Mouse (Mus musculus): ENCODE measurements around the gene Ism2. TPM values are rescaled to one million over a fixed set of nuclear protein-coding genes. Genes with fewer than 3 reads are reported as not detected.
"Not testable (repeated sequence)": the region's sequence is repeated elsewhere in the genome, so short reads cannot be mapped to it uniquely, and the experiment has no call there.

Ism2 gene
- polyA plus RNA-seq, 1 experiment from 2014 or later, result 0.53 TPM

GRCm38 (mm10) chr12:87331053-87331456 lies 31.6 kb upstream of the Ism2 start:
- no peak for DNase-seq (ENCODE audit: low spot score, missing footprints)
- no peak for ATAC-seq (ENCODE audit: low FRiP score)
- H3K27me3 ChIP-seq (ENCODE audit: control insufficient read depth, insufficient read depth, low read length), result peaks cover 29% of the 10 kb centered on the region
- no peak overlapping the region for H3K4me2 ChIP-seq
- no peaks in the 10 kb centered on the region for H3K36me3 ChIP-seq (ENCODE audit: control insufficient read depth, insufficient read depth, low read length)
- WGBS, result 43% methylated on average over 6 of the region's 6 CpGs
- no peak overlapping the region for H3K4me3 ChIP-seq (ENCODE audit: low read depth, low read length)
- peaks cover 6% of the 10 kb centered on the region for H3K4me1 ChIP-seq (ENCODE audit: control insufficient read depth, insufficient read depth, low read length)
- H3K9me3 ChIP-seq (ENCODE audit: control insufficient read depth, low read length), result no peaks in the 10 kb centered on the region
- no peak overlapping the region for H3K9ac ChIP-seq (ENCODE audit: low read length)
- no peak overlapping the region for H3K27ac ChIP-seq (ENCODE audit: low read depth, low read length)

- Histone ChIP-seq H3K4me3 (ENCODE audit: low read depth, low read length) (no peak overlapping the region), H3K27me3 (ENCODE audit: control insufficient read depth, insufficient read depth, low read length) (peaks cover 30% of the 10 kb centered on the region), H3K36me3 (ENCODE audit: control insufficient read depth, insufficient read depth, low read length) (no peaks in the 10 kb centered on the region), H3K9me3 (ENCODE audit: control insufficient read depth, low read length) (no peaks in the 10 kb centered on the region), H3K27ac (ENCODE audit: low read depth, low read length) (no peak overlapping the region), H3K4me2 (no peak overlapping the region), H3K9ac (ENCODE audit: low read length) (no peak overlapping the region), H3K4me1 (ENCODE audit: control insufficient read depth, insufficient read depth, low read length) (peaks cover 6% of the 10 kb centered on the region)
- ATAC-seq (ENCODE audit: low FRiP score), result no peak
- WGBS, result 62% methylated on average over 2 of the region's 2 CpGs
- DNase-seq (ENCODE audit: low spot score, missing footprints), result no peak
Observed at GRCm38 (mm10) chr12:87330213-87330612, 30.7 kb upstream of the Ism2 start.

- H3K4me1 ChIP-seq (ENCODE audit: control insufficient read depth, insufficient read depth, low read length), result peaks cover 6% of the 10 kb centered on the region
- H3K27me3 ChIP-seq (ENCODE audit: control insufficient read depth, insufficient read depth, low read length), result peaks cover 30% of the 10 kb centered on the region
- ATAC-seq (ENCODE audit: low FRiP score) (no peak; the same call in none of the 2 replicates), DNase-seq (ENCODE audit: low spot score, missing footprints) (peak; percentile 89)
- no peak overlapping the region for H3K4me3 ChIP-seq (ENCODE audit: low read depth, low read length)
- H3K36me3 ChIP-seq (ENCODE audit: control insufficient read depth, insufficient read depth, low read length), result no peaks in the 10 kb centered on the region
- H3K9me3 ChIP-seq (ENCODE audit: control insufficient read depth, low read length), result no peaks in the 10 kb centered on the region
- no peak overlapping the region for H3K4me2 ChIP-seq
- H3K27ac ChIP-seq (ENCODE audit: low read depth, low read length), result no peak overlapping the region
- H3K9ac ChIP-seq (ENCODE audit: low read length), result no peak overlapping the region
- WGBS, result 10% methylated on average over 4 of the region's 4 CpGs
Observed at GRCm38 (mm10) chr12:87328025-87328424, 28.5 kb upstream of the Ism2 start.

GRCm38 (mm10) chr12:87327610-87328009 lies 28.1 kb upstream of the Ism2 start:
- H3K4me1 ChIP-seq (ENCODE audit: control insufficient read depth, insufficient read depth, low read length), result peaks cover 6% of the 10 kb centered on the region
- no peak overlapping the region for H3K9ac ChIP-seq (ENCODE audit: low read length)
- H3K27me3 ChIP-seq (ENCODE audit: control insufficient read depth, insufficient read depth, low read length), result peaks cover 30% of the 10 kb centered on the region
- no peak overlapping the region for H3K4me3 ChIP-seq (ENCODE audit: low read depth, low read length)
- H3K9me3 ChIP-seq (ENCODE audit: control insufficient read depth, low read length), result no peaks in the 10 kb centered on the region
- no peak overlapping the region for H3K27ac ChIP-seq (ENCODE audit: low read depth, low read length)
- DNase-seq (ENCODE audit: low spot score, missing footprints) (peak; percentile 91), ATAC-seq (ENCODE audit: low FRiP score) (peak; percentile 85)
- H3K4me2 ChIP-seq, result no peak overlapping the region
- WGBS, result 9% methylated on average over 7 of the region's 7 CpGs
- no peaks in the 10 kb centered on the region for H3K36me3 ChIP-seq (ENCODE audit: control insufficient read depth, insufficient read depth, low read length)

GRCm38 (mm10) chr12:87325452-87325851 lies 25.9 kb upstream of the Ism2 start:
- no peak overlapping the region for H3K9ac ChIP-seq (ENCODE audit: low read length)
- no peak overlapping the region for H3K4me2 ChIP-seq
- H3K36me3 ChIP-seq (ENCODE audit: control insufficient read depth, insufficient read depth, low read length), result no peaks in the 10 kb centered on the region
- H3K9me3 ChIP-seq (ENCODE audit: control insufficient read depth, low read length), result no peaks in the 10 kb centered on the region
- H3K27ac ChIP-seq (ENCODE audit: low read depth, low read length), result no peak overlapping the region
- ATAC-seq (ENCODE audit: low FRiP score) (no peak), DNase-seq (ENCODE audit: low spot score, missing footprints) (no peak)
- peaks cover 23% of the 10 kb centered on the region for H3K27me3 ChIP-seq (ENCODE audit: control insufficient read depth, insufficient read depth, low read length)
- H3K4me3 ChIP-seq (ENCODE audit: low read depth, low read length), result no peak overlapping the region
- H3K4me1 ChIP-seq (ENCODE audit: control insufficient read depth, insufficient read depth, low read length), result peaks cover 6% of the 10 kb centered on the region
- 95% methylated on average over 3 of the region's 3 CpGs for WGBS

GRCm38 (mm10) chr12:87319229-87319628 lies 19.7 kb upstream of the Ism2 start:
- Histone ChIP-seq H3K4me2 (no peak overlapping the region), H3K36me3 (ENCODE audit: control insufficient read depth, insufficient read depth, low read length) (no peaks in the 10 kb centered on the region), H3K27ac (ENCODE audit: low read depth, low read length) (no peak overlapping the region), H3K4me1 (ENCODE audit: control insufficient read depth, insufficient read depth, low read length) (no peaks in the 10 kb centered on the region), H3K9ac (ENCODE audit: low read length) (no peak overlapping the region), H3K9me3 (ENCODE audit: control insufficient read depth, low read length) (no peaks in the 10 kb centered on the region), H3K27me3 (ENCODE audit: control insufficient read depth, insufficient read depth, low read length) (no peaks in the 10 kb centered on the region), H3K4me3 (ENCODE audit: low read depth, low read length) (no peak overlapping the region)
- ATAC-seq (ENCODE audit: low FRiP score), result no peak
- no peak for DNase-seq (ENCODE audit: low spot score, missing footprints)
- 85% methylated on average over 3 of the region's 3 CpGs for WGBS

- H3K4me1 ChIP-seq (ENCODE audit: control insufficient read depth, insufficient read depth, low read length), result no peaks in the 10 kb centered on the region
- DNase-seq (ENCODE audit: low spot score, missing footprints), result no peak
- ATAC-seq (ENCODE audit: low FRiP score), result no peak
- 79% methylated on average over 1 of the region's 1 CpGs for WGBS
- H3K27me3 ChIP-seq (ENCODE audit: control insufficient read depth, insufficient read depth, low read length), result no peaks in the 10 kb centered on the region
- H3K4me3 ChIP-seq (ENCODE audit: low read depth, low read length), result no peak overlapping the region
- no peaks in the 10 kb centered on the region for H3K9me3 ChIP-seq (ENCODE audit: control insufficient read depth, low read length)
- no peak overlapping the region for H3K27ac ChIP-seq (ENCODE audit: low read depth, low read length)
- H3K9ac ChIP-seq (ENCODE audit: low read length), result no peak overlapping the region
- H3K36me3 ChIP-seq (ENCODE audit: control insufficient read depth, insufficient read depth, low read length), result no peaks in the 10 kb centered on the region
- no peak overlapping the region for H3K4me2 ChIP-seq
Observed at GRCm38 (mm10) chr12:87317951-87318350, 18.4 kb upstream of the Ism2 start.

- WGBS, result 68% methylated on average over 2 of the region's 2 CpGs
Observed at GRCm38 (mm10) chr12:87313098-87313497, 13.6 kb upstream of the Ism2 start.

GRCm38 (mm10) chr12:87306584-87306844 lies 7.0 kb upstream of the Ism2 start:
- not testable (repeated sequence) for H3K4me2 ChIP-seq; H3K9ac ChIP-seq (ENCODE audit: low read length); DNase-seq (ENCODE audit: low spot score, missing footprints); H3K27me3 ChIP-seq (ENCODE audit: control insufficient read depth, insufficient read depth, low read length); H3K27ac ChIP-seq (ENCODE audit: low read depth, low read length); H3K4me3 ChIP-seq (ENCODE audit: low read depth, low read length); H3K36me3 ChIP-seq (ENCODE audit: control insufficient read depth, insufficient read depth, low read length); ATAC-seq (ENCODE audit: low FRiP score); H3K4me1 ChIP-seq (ENCODE audit: control insufficient read depth, insufficient read depth, low read length); H3K9me3 ChIP-seq (ENCODE audit: control insufficient read depth, low read length)
- WGBS, result 89% methylated on average over 4 of the region's 4 CpGs

More at GRCm38 (mm10) chr12:87313098-87313497, 13.6 kb upstream of the Ism2 start:
- Histone ChIP-seq H3K9ac (ENCODE audit: low read length) (no peak overlapping the region), H3K27ac (ENCODE audit: low read depth, low read length) (no peak overlapping the region), H3K4me3 (ENCODE audit: low read depth, low read length) (no peak overlapping the region), H3K27me3 (ENCODE audit: control insufficient read depth, insufficient read depth, low read length) (no peaks in the 10 kb centered on the region), H3K4me2 (no peak overlapping the region), H3K4me1 (ENCODE audit: control insufficient read depth, insufficient read depth, low read length) (no peaks in the 10 kb centered on the region), H3K36me3 (ENCODE audit: control insufficient read depth, insufficient read depth, low read length) (no peaks in the 10 kb centered on the region), H3K9me3 (ENCODE audit: control insufficient read depth, low read length) (no peaks in the 10 kb centered on the region)
- no peak for ATAC-seq (ENCODE audit: low FRiP score)
- no peak for DNase-seq (ENCODE audit: low spot score, missing footprints)
